Mouse (Mus musculus) right cerebral cortex, postnatal 14 days (tissue): Measurements from ENCODE around the gene Pth1r.

ENCODE experiments used
- DNase-seq: peaks from one replicate; pipeline ENCODE4 v3.0.0; 2022

The Pth1r gene

DNA sequence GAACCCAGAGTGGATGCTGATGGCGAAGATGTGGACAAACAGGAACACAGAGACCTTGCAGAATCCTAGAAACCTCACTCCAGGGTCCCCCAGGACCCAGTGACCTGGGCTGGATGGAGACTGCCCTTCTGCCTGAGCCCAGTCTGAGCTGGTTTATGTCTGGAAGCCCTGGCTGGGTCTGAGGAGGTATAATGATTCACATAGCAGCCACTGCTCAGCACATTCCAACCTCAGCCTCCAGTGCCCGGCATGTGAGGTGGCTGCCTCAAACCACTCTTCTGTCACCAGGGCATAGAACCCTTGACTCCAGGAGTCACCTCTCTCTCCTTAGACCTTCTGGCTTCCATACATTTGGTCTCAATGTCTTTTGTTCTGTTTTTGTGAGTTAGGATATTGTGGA, 1.5 kb upstream of the Pth1r start:
- no peak for DNase-seq

DNA sequence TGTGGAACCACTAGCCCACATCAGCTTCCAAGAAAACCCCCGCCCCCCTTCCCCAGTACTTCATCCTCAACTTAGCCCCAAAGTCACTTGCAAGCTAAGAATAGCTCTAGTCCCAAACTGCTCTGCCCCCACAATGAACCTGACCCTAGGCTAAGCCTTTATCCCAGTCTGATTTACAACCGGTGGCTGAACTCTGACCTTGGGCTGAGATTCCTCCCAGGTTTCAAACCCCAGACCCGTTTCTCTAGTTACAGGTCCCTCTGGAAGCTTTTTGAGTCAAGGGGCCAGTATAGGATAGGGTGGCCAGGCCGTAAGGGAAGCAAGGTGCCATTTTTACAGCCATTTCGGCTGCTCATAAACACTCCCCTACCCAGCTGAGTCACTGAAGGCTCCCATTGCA, 707 bp downstream of the Pth1r start:
- no peak for DNase-seq

DNA sequence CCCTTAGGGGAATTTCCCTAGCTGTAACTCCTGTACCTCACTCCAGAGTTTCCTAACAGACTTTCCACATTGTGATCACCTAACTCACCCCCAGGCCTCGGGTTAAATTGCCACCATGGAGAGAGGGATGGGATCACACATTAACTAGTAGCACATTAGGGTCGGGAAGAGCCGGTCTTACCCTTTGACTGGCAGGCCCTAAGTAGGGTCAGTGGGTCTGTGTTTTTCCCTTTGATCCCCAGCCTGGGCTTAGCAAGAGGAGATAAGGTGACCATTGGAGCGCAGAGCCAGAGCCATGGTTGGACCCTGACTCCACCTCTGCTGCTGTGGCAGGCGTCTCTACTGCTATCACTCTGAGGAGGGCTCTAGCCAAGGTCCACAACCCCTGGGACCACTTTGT, 1.2 kb downstream of the Pth1r start:
- DNase-seq: no peak

DNA sequence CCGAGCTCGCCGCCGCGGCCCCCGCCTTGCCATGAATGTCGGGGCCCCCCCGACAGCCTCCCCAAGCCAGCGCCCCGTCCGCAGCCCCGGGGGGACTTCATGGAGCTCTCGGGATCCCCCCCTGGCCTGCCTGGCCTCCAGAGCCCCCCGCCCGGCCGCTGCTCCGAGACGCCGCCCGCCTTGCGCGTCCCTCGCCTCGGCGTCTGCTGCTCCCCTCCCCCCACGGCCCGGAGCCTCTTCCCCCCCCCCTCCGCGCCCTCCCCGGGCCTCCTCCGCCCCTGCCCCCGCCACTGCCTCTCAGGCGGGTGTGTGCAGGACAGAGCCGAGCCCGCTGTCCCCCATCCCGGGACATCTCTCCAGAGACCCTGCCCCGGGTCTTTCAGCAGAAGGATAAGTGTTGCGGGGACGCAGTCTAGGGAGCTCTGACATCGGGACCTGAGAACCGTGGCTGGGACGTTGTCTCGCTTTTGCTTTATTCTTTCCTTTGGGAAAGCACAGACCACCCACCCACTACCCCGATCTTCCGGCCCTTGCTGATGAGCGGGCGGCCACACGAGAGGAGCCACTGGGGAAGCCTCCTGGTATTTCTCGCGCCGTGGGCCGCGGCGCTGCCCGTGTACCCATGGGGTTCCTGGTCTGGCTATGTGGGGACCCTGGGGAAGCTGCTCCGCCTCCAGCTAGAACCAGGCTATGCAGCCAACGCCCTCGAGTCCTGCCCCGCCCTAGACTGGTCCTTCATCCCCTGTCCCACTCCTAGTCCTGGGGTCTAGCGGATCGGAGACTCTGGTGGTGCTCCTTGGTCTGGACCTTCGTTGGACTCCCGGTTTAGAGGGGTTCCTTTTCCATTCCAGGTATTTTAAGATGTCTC, 3.3 kb downstream of the Pth1r start:
- DNase-seq: no peak

DNA sequence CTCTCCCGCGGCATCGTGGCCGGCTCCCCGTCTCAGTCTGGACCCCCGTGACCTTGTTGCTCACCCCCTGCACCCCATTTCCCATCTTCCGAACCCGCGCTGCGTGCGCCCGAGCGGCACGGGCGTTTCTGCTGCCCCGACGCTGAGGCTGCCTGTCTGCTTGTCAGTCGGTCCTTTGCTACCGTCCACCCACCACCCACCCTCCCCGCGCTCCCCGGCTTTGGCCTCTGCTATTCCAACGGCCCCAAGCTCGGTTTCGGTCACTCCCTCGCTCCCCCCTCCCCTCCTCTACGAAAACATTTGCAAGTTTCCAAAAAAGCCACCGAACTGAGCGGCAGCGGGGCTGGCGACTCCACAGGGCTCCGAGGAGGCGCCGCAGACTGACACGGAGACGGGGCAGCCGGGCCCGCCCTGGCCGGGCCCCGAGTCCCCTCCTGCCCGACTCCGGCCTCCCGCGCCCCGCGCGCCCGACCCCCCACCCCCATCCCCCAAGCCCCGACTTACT, 3.9 kb downstream of the Pth1r start:
- DNase-seq: no peak

DNA sequence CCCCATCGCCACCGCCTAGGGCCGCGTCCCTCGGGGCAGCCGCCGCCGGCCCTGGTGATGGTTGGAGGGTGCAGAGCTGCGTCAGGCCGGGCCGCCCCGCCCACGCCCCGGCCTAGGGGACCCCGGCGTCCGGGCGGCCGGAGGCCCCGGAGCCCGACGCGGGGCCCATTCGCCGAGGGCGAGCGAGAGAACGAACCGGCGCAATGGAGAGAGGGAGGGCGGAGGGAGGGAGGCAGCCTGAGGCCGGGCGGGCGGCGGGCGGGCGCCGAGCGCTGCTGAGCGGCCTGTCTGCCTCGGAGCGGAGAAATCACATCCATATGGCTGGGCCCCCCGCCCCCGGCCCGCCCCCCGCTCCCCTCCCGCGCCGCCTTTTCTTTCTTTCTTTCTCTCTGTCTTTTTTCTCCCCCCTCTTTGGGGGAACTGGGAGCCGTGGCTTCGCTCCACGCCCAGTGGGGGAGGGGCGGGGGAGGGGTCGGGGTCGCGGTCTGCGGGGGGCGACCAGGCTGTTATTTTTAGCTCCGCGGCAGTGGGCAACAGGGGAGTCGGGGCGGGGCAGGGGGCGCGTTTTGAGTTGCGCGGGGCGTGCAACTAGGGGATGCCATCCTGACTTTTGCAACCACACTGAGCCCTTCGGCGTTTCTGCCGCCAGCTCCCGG, 4.5 kb downstream of the Pth1r start:
- DNase-seq: no peak

DNA sequence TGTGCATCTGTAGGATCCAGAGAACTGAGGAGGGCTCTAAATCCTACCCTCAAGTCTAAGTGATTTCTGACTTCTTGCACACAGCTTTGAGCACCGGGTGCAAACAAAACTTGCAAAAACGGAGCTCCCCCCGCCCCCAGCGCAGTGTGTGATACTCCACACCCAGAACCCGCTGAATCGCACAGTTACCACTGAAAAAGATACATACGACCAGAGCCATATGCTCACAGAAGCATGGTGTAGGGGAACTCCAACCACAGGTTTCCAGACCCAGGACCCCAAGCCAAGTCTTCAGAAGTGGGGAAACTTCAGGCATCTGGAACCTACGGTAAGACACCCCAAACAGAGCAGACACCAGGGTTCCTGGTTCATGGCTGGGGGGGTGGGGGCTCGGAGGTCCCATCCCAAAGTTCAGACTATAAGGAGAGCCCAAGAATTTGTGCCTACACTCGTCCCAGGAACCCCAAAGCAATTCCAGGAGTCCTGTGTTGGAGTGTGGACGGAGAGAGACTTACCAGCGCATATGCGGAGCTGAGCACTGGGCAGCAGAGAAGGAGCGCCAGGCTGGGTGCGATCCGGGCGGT, 5.1 kb downstream of the Pth1r start, which contains the start of gene Myl3:
Gene Myl3 (plus strand): TSS at position 151 of the 584 bp plus-strand sequence.
- no peak for DNase-seq

DNA sequence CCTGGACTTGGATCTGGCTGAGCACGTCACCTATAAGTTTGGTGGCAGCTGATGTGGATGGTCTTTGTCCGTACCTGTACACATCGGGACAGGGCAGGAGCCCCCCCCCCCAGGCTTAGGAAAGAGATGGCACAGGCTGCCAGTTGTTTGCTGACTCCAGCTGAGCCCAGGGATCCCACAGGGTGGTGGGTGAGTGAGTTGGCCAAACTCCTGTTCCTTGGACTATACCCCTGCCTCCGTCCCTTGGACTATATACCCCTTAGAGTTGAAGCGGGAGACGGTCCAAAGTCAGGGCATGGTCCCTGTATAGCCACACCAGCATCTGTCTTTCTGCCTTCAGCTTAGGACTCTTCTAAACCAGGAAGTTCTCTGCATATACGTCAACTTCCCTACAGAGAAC, 7.0 kb downstream of the Pth1r start:
- no peak for DNase-seq

DNA sequence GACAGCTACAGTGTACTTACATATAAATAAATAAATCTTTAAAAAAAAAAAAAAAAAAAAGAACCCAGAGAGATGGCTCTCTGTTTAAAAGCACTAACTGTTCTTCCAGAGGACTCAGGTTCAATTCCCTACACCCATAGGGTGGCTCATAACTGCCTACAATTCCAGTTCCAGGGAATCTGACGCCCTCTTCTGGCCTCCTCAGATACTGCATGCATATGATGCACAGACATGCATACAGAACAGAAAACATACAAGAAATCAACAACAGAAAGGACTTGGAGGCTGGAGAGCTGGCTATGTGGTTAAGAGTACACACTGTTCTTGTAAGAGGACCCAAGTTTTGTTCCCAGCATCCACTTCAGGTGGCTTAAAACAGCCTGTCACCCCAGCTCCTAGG, 8.9 kb downstream of the Pth1r start:
- DNase-seq: no peak

DNA sequence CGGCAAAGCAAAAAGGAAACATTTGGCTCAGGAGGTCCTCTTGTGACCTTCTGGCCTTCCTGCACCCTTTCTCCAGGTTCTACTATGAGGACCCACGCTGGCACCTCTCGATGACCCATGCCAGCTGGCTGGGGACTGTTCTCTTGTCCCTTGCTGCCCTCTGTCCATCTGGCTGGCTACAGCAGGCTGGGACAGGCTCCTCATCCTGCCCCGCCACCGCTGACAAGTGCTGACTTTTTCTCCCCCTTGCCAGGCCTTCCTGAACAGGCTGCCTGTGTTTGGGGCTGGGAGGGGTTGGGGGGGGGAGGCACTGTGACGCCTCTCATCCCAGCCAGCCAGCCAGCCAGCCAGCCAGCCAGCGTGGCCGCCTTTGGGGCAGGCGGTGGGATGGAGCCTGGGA, 10.6 kb downstream of the Pth1r start:
- DNase-seq: no peak

DNA sequence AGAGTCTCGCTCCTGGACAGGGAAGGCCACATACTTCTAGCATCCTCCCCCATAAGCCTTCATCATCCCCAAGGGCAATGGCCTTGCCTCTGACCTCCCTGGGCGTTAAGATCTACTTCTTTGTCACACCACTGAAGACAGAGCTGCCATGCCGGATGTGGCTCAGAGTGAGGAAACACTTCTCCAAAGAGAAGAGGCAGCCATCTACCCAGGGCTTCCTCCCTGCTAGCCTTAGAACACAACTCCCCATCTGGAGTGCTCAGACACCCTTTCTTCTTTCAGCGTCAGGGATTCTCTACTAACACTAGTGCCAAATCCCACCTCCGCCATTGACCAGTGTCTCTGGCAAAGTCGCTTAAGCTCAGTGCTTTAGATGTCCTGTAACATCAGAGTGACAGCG, 12.8 kb downstream of the Pth1r start:
- DNase-seq: no peak

DNA sequence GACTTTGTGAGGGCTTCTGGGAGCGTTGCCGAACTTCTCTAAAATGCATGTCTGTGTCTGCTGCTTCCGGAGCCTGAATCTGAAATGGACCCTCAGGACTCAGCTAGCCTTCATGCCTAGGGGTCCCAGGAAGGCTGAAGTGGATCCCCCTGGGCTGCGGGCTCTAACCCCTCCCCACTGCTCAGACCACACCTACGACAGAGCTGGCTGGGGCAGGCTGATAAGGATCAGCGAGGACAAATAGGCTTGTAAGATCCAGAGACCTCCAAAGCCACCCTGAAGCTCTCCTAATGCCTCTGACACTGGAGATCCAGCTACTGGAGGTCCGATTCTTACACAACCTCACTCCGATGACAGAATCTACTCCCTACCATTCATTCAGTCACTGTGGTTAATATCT, 13.8 kb downstream of the Pth1r start:
- DNase-seq: no peak

DNA sequence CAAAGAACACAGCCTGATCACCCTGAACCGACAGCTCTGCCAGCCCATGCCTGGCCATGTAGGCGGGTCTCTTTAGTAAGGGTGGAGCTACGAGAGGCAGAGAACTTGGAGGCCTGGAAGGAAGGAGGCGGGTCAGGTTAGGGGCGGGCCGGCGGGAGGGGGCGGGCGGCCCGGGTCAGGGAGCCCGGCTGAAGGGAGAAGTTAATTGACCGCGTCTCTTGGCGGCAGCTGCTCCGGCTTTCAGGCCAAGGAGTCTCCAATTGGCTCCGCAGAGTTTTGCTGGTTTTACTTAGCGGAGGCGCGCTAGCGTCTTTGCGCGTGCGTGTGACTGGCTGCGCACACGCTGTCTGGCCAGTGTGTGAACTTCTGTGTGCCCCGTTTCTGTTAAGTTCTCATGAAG, 14.3 kb downstream of the Pth1r start:
- DNase-seq: peak; percentile 33

DNA sequence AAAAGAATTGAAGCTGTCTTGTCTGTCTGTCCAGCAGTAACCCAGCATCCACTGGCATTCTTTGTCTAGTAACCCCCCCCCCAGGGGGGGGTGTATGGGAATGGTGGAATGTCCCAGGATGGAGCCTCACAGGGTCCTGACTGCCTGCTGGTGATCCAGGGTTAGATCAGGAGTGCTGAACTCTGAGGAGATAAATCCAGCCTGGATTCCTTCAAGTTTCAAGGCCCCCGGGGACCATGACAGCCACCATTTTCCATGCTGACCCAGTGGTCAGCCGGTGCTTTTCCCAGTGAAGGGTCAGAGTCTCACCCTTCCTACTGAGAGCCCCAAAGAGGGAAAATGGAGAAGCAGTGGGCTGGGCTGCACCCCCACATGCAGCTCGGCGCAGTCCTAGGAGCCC, 15.1 kb downstream of the Pth1r start:
- DNase-seq: no peak

DNA sequence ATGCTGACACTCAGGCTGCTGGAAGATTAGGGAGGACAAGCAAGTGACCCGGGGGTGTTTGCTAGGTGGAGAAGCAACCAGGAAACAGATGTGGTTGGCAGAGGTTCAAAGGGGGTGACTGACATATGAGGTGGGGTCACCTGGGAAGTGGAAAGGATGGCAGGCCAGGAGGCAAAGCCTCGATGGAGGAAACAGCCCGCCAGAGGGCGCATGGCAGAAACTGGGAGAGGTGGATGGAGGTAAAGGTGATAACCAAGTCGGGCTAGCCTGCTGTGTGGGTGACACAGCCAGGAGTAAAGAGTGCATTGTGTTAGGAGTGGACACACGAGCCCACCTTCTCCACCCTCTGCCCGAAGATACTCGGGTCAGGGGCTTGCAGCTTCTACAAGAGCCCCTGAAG, 17.1 kb downstream of the Pth1r start:
- DNase-seq: peak; percentile 57

DNA sequence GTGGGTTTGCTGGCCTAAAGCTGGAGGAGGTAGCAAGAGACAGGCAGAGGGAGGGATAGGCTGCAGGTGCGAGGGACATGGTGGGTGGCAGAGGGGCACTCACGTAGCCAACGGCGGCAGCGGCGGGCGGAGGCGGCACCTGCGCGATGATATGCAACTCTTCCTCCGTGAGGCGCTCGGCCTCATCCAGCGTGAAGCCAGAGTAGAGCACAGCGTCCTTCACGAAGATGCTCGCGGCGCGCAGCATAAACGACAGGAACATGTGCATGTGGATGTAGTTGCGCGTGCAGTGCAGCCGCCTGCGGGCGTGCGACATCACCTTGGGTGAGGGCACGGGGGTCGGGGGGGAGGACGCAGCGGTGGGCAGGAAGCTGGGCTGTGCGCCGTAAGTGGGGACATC, 20.1 kb downstream of the Pth1r start:
- DNase-seq: peak; percentile 42

DNA sequence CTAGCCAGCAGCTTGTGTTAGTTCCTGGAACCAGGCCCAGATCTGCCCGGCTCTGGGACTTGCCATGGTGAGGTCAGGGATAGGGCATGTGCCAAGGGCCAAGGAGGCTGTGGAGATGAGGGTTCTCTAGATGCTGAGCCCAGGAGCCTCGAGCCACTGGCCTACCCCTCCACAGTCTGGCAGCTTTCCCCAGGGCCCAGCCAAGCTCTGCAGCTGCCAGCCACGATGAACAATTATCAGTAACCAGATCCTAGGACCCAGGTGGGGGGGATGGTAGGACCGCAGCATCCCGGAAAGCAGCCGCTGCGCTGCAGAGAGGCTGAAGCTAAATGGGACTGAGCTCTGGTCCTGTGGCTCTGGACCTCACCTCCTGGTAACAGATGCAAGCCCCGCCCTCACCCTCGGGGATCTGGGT, 21.2 kb downstream of the Pth1r start:
- peak; percentile 51 for DNase-seq

DNA sequence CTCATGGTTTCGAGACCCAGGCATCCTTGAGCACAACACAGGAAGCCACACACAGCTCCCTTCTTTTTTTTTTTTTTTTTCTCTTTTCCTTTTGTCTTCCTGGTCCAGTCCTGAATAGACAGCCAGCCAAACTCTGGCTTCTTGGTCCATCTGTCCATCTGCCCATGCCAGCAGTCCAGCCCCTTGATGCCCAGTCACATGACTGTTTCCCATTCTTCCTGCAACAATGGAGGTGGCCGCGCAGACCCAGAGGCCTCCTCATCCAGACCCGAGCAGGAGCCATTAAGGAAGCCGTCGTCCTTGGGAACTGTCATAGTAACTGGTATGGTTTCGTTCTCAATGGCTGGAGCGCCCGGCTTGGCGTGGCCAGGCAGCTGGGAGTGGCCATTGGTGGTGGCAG, 24.9 kb downstream of the Pth1r start:
- DNase-seq: no peak

DNA sequence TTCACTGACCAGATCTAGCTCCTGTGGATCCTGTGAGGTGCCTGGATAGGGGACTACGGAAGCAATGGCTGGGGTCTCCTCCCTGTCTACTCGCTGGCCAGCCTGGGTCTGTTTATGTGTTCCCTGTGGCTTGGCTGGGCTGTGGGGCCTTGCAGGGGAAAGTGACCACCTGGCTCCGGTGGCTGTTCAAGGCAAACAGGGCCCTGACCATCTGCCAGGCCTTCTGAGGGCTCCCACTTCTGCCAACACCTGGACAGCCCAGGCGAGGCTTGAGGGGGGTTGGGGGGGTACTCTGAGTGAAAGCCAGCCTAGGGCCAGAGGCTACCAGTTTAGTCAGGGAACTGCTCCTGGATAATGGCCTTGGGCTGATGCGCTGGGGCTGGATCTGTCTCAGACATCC, 27.0 kb downstream of the Pth1r start:
- DNase-seq: no peak

DNA sequence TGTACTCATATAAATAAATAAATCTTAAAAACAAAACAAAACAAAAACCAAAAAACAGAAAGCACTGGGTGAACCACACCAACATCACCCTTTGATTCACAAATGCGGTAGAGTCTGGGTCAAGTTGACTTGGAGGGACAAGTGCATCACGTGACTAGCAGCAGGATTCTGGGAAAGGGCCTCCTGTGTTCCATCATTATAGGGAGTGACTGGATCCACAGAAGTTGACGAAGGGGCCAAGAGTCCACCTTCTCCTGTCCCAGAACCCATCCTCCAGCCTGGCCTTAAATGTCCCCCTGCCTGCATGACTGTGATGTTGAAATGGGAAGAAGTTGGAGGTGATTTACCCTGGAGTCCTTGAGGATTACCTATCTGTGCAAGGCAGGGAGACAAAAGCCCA, 28.1 kb downstream of the Pth1r start:
- no peak for DNase-seq

DNA sequence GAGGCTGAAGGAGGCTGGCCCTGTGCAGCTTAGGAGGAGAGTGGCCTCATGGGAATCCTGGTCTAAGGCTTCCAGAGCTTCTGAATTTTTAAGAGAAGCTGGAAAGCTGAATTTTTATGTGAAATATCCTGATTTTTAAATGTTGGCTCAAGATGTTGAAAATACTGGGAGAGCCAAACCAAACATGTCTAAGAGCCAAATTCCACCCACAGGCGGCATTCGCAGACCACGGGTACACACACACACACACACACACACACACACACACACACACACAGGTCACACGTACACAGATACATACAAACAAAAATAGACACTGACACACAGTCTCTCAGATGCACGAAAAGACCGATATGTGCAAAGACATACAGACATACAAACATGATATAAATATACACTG, 28.9 kb downstream of the Pth1r start:
- no peak for DNase-seq

DNA sequence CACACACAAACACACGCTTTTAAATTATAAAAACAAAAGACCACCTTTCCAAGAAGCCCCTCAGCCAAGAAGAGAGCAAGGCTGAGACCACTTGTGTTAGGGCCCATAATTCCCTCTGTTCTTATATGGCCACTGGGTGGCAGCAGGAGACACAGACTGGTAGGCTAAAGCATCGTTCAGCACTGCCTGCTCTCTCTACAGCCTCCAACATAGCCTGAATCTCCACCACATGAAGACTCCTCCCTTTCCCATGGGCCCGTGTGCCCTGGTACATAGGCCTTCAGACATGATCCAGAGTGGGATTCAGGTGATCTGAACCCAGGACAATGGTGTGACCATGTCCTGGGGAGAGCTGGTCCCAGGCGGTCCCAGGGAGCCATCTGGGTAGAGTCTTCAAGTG, 30.2 kb downstream of the Pth1r start:
- peak; percentile 70 for DNase-seq

DNA sequence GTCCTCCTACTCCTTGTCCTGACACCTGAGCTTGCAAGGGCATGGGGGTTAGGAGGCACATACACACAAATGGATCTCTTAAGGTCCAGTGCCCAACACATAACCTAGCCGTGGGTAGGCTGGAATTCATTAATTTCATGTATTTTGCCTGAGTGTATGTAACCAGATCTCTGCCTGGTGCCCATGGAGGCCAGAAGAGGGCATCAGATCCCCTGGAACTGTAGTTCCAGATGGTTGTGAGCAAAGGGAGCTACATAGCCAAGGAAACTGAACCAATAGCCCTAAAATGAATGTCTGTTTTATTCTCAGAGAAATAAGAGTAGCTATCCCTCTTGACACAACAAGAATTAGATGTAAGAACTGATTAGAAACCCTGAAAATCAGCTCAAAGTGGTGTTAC, 31.5 kb downstream of the Pth1r start:
- no peak for DNase-seq

DNA sequence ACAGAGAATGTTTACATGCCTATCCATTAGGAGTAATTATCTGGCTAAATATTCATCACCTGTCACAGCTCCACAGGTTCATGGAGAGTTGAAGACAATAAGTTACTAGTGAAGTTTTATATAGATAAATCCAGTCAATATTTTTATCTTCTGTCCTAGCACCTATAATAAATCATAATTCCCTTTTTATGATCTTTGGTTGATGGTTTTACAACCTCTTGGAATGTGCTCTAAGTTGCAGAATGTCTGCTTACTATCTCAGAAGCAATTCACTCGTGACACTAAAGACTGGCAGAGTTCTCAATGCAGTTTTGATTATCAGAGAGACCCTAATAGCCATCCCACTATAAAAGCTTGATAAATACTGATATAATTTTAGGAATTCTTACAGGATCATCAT, 33.6 kb downstream of the Pth1r start:
- no peak for DNase-seq
